Mouse (Mus musculus) left cerebral cortex, postnatal 4 days (tissue): Measurements from ENCODE around the gene Rhbdf2. TPM values are rescaled to one million over a fixed set of nuclear protein-coding genes. Genes with fewer than 3 reads are reported as not detected.

ENCODE experiments used
- DNase-seq: peaks from one replicate; pipeline ENCODE4 v3.0.0-alpha.2; 2022
- intact Hi-C: fragments of 180-260 bp; cut with DNase I; formaldehyde crosslinking; loops from one replicate; pipeline ENCODE4 v1.15.1; 2025
- total RNA-seq, 2 experiments: library from RNA; stranded (reverse); gene quantifications; 2 replicates each; pipeline ENCODE4 v1.2.3; 2021

Rhbdf2 gene
- total RNA-seq, 2 experiments from 2014 or later, result 0.90 to 1.5 TPM

DNA sequence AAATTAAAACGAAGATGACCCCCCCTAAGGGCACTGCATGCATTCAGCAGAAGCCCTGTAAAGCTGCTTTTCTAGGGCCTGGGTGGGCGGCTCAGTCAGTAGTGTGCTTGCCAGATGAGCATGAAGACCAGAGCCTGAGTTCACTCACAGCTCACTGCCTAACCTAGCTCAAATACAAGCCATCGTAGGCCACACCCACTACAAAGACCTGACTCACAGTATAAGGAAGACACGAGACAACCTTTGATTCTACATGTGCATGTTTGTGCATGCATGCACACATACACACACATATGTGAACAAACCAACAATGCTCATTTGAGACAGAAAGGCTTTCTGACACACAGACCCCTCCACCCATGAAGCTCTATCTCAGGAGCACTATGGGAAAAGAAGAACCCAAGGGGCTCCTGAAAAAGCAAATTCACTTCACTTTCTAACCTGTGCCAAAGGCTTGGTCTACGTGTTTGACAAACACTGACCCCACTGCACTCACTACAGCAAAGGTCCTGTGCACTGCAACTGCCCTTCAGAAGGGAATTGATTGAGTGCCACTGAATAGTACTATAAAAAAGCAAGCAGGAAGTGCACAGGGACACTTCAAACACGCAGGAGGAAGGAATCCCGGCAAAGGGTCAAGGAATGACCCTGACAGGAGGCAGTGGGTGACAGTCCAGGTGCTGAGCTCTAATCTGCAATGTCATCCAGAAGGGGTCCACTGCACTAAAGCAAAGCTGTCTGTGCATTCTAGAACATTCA, 61.4 kb downstream of the Rhbdf2 start:
- no peak for DNase-seq
- intact Hi-C loops, result no loop called here

DNA sequence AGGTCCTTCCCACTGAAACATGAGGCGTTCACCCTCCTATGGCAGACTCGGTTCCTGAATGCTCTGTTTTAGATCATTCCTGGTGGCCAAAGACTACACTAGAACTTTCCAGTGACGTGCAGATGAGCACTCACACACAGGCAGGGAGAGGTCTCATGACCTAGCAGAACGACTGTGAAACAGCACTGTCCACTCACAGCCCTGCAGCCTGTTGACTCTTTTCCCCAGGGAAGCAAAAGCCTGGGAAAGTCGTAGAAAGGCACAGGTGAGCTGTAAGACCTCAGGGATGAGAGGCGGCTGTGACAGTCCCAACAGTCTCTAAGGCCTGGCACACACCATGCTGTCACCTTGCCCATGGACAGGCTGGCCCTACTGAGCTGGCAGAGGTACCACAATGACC, 70.5 kb downstream of the Rhbdf2 start:
- no peak for DNase-seq
- intact Hi-C loops, result no loop called here

DNA sequence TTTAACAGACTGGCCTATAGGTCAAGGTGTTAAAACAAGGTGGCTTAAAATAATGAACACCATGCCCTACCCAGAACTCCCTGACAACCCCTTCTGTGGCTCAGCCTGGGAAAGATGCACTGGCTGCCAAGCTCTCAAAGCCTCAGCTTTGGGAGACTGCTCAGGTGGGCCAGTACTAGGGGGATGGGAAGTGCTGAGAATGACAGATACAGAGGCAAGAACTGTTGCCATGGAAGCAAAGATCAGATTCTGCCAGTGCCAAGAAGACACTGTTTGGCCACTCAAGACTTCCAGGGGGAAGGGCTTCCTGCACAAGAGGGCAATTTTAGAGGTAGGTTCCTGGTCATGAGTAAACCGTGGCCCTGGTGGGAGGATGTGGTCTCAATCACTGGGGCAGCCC, 71.2 kb downstream of the Rhbdf2 start:
- intact Hi-C loops, result no loop called here
- no peak for DNase-seq

DNA sequence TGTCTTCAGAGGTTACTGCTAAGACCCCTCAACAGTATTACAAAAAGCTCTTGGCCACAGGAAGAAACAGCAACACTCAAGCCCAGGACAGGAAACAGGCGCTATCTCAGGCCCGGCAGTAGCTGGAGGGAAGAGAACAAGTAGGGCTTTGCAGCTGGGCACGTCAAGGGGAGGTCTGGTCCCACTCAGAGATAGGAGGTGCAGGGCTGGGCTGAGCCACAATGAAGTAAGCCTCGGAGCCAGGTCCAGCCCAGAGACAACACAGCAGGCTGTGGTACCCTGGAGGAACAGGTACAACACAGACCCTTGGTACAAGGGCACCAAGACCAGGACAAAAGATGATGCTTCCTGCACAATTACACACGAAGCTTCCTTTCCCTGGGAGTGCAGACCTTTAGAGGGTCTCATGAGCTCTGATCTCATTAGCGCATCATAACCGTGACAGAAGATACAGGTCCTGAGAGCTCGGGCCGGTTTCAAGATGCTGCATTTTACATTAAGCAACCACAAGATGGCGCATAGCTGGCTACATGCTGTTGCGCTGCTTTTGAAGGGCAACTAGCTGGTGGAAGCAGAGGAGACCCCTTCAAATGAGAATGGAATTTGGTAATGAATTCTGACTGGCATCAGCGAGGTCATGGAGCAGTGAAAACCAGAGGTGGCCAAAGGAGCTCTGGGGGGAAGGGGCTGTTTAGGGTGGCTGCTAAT, 72.5 kb downstream of the Rhbdf2 start:
- DNase-seq, result peak; percentile 46
- intact Hi-C loops, result no loop called here

DNA sequence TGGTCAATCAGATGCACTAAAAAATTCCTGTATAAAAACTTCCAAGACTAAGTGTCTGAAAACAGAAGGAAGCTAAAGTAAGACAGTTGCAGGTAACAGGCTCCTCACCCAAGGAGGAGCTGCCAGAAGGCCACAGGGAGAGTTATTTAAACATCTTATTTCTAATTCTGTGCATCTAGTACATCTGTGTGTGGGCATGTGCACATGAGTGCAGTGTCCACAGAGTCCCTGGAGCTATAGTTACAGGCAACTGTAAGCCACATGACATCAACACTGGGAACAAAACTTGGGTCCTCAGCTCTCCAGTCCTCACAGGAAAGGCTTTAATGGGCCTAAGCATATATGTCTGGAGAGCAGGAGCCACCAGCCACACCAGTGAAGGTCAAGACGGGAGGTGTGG, 74.6 kb downstream of the Rhbdf2 start:
- intact Hi-C loops, result no loop called here
- no peak for DNase-seq

DNA sequence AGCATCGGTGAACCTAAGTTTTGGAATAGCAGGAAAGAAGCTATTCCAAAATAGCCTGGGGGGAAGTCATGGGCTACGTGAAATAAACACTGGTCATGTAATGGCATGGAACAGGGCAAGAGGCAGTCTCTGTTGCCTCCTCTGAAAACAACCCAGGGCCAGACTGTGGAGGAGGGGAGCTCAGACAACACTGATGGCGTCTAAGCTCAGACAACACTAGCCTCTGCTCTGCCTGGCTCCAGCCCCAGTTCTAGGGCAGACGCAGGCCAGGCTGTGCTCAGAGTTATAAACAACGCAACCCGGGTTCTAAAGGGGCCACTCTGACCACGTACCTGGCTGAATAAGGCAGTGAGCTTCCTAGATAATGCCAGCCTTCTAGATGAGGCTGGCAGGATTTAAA, 76.1 kb downstream of the Rhbdf2 start:
- no peak for DNase-seq
- intact Hi-C loops, result no loop called here

DNA sequence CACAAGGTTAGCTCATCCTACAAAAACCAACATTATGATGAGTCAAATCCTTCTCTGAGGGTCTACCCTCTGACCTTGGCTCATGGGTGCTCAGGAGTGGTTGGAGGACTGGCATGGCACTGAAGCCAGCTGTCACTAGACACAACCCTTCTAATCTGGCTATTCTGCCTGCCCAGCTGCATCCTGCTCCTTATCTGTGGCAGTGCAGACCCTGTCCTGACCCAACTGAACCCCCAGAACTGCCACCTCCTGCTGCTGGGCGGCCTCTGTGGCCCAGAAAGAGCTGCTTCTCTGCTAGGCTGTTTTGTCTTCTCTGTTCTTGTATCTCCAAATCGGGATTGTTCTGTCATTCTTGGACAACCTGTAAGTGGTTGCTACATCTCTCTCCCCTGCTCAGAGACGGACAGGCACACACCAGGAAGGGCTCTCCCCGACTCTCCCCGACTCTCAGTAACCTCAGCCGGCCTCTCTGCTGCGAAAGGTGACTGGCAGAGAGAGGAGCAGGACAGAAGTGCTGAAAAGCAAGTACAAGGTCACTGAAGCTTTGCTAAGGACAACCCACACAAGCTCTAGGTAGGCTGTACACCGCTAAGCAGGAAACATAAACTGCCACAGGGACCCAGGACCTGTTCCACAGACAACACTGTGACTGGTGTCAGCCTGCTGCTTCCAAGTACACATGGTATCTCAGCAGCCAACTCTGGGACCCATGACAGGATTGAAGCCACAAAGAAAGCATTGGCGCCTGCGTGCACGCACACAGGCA, 77.4 kb downstream of the Rhbdf2 start:
- intact Hi-C loops, result loop anchor here (5.0 kb wide), 1 partner anchor 78 kb away; the partner anchor contains the start of gene Rhbdf2
- DNase-seq, result no peak

DNA sequence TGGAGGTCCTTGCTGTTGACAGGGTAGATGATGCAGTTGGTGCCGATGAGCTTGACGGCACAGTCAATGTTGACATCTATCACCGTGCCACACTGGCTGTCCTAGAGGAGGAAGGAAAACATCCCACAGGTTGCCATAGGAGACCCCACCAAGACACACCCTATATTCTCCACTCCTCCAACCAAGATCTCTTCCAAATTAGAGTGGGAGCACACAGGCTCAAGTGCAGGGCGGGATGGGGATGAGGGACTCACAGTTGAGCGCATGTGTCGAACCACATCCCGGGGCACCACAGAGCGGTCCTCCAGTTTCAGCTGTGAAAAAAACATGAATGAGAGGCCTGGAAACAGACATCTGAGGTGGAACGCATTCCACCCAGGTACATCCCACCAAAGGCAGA, 78.0 kb downstream of the Rhbdf2 start:
- intact Hi-C loops, result loop anchor here (5.0 kb wide), 1 partner anchor 79 kb away; the partner anchor contains the start of gene Rhbdf2
- DNase-seq, result no peak

Other genes starting within 250 kb of the Rhbdf2 start
- gene Rnf157, start 214.0 kb downstream of the Rhbdf2 start, total RNA-seq, result 100 to 1,000 TPM; 187 to 192 TPM
- 10 to 100 TPM; 43.3 to 45.8 TPM for gene Ubald2, start 192.9 kb downstream of the Rhbdf2 start, total RNA-seq
- gene Qrich2, start 160.8 kb downstream of the Rhbdf2 start, total RNA-seq, result under 1 TPM in 1 of 2 experiments, not detected in 1; 0.08 TPM
- gene Prpsap1, start 132.8 kb downstream of the Rhbdf2 start, total RNA-seq, result 100 to 1,000 TPM; 107 TPM
- 1 to 10 TPM; 4.8 to 6.7 TPM for gene Sphk1, start 96.1 kb downstream of the Rhbdf2 start, total RNA-seq
- 100 to 1,000 TPM; 115 to 128 TPM for gene Ube2o, start 45.6 kb downstream of the Rhbdf2 start, total RNA-seq
- under 1 TPM; 0.52 to 0.96 TPM for gene Aanat, start 40.6 kb downstream of the Rhbdf2 start, total RNA-seq
- gene Prcd, start 26.5 kb upstream of the Rhbdf2 start, total RNA-seq, result 1 to 10 TPM in 1 of 2 experiments, under 1 TPM in 1; 0.98 to 2.2 TPM
- 10 to 100 TPM; 17.1 to 20.6 TPM for gene Cygb, start 27.3 kb upstream of the Rhbdf2 start, total RNA-seq
- gene St6galnac1, start 148.5 kb upstream of the Rhbdf2 start, total RNA-seq, result not detected
- gene Mxra7, start 201.0 kb upstream of the Rhbdf2 start, total RNA-seq, result 10 to 100 TPM; 17.5 to 17.9 TPM
- 10 to 100 TPM; 26.8 to 29.4 TPM for gene Mettl23, start 216.3 kb upstream of the Rhbdf2 start, total RNA-seq
- gene Jmjd6, start 216.4 kb upstream of the Rhbdf2 start, total RNA-seq, result 10 to 100 TPM; 35.7 to 39.9 TPM
- gene Mfsd11, start 225.4 kb upstream of the Rhbdf2 start, total RNA-seq, result 10 to 100 TPM; 55.9 to 58.5 TPM
- 100 to 1,000 TPM; 268 to 270 TPM for gene Srsf2, start 226.1 kb upstream of the Rhbdf2 start, total RNA-seq